Mouse (Mus musculus) G1E (cell line): ENCODE measurements around the gene Itch.

Experiments used
- CTCF ChIP-seq: IDR thresholded peaks from 2 replicates; pipeline ENCODE4 v1.5.1; 2012; ENCODE audit warnings: low read depth, low read length, inconsistent platforms, mixed read lengths
- GATA1 ChIP-seq: IDR thresholded peaks from 2 replicates; pipeline ENCODE4 v1.6.1; 2012; ENCODE audit warnings: borderline replicate concordance, low read length, inconsistent platforms, mixed read lengths
- GATA2 ChIP-seq: IDR thresholded peaks from 2 replicates; pipeline ENCODE4 v1.6.1; 2012; ENCODE audit warnings: low read depth, low read length, inconsistent platforms, borderline replicate concordance
- POLR2AphosphoS5 ChIP-seq: IDR thresholded peaks from 2 replicates; pipeline ENCODE4 v1.6.1; 2012; ENCODE audit warnings: low read depth, low read length, inconsistent platforms; ENCODE audit not compliant: insufficient replicate concordance
- TAL1 ChIP-seq: conservative IDR thresholded peaks from 2 replicates; pipeline ENCODE4 v1.6.1; 2012; ENCODE audit warnings: low read depth, low read length, inconsistent platforms, mixed read lengths

- no peak for TF ChIP-seq GATA1
- TF ChIP-seq CTCF, result no peak
- no peak for TF ChIP-seq TAL1
- no peak for TF ChIP-seq GATA2
- no peak for TF ChIP-seq POLR2AphosphoS5
Observed at GRCm38 (mm10) chr2:155142025-155142555, 8.8 kb downstream of the Itch start.
